In genomic region chr2:80038642-80039445, GRCm38 (mm10) we compare ENCODE assay signal across 8 mouse cellular contexts.
DNase-seq lines count a peak whose midpoint lies in the region; ATAC-seq lines count a peak whose summit lies in the region.

No protein-coding gene starts in this region.

- 0 out of 2 replicates have a peak overlapping the region, but pooled peaks have one; percentile 4 for H3K4me3 ChIP-seq in embryonic facial prominence, embryonic 12.5 days
- no peak overlapping the region for H3K4me3 ChIP-seq in embryonic facial prominence, embryonic 10.5 days
- peak overlapping the region; percentile 15 for H3K4me3 ChIP-seq in limb, embryonic 15.5 days
- H3K4me3 ChIP-seq in stomach, embryonic 14.5 days (ENCODE audit: low read depth, low read length): peak overlapping the region; percentile 45
- H3K4me3 ChIP-seq in forebrain, embryonic 12.5 days (replicated peaks): no peak overlapping the region

- H3K27ac ChIP-seq in embryonic facial prominence, embryonic 12.5 days: peak overlapping the region; percentile 46; the same call in 1 of the 2 replicates
- no peak overlapping the region for H3K27ac ChIP-seq in embryonic facial prominence, embryonic 10.5 days (replicated peaks)
- no peak overlapping the region for H3K27ac ChIP-seq in limb, embryonic 15.5 days
- peak overlapping the region; percentile 91 for H3K27ac ChIP-seq in stomach, embryonic 14.5 days (ENCODE audit: low read length)
- no peak overlapping the region for H3K27ac ChIP-seq in forebrain, embryonic 12.5 days

- no peak for DNase-seq in embryonic facial prominence, embryonic 10.5 days (ENCODE audit: low spot score)
- DNase-seq in heart, postnatal 10 days: peak; percentile 47 to 53
- no peak for DNase-seq in layer of hippocampus, postnatal 36 days
- no peak for DNase-seq in left cerebral cortex, postnatal 36 days (ENCODE audit: low spot score in 2 of 2)

- no peaks in the 10 kb centered on the region for H3K9me3 ChIP-seq in embryonic facial prominence, embryonic 12.5 days
- H3K9me3 ChIP-seq in embryonic facial prominence, embryonic 10.5 days: no peaks in the 10 kb centered on the region
- H3K9me3 ChIP-seq in limb, embryonic 15.5 days: no peaks in the 10 kb centered on the region
- no peaks in the 10 kb centered on the region for H3K9me3 ChIP-seq in stomach, embryonic 14.5 days (ENCODE audit: control insufficient read depth, low read depth, low read length)
- H3K9me3 ChIP-seq in forebrain, embryonic 12.5 days: no peaks in the 10 kb centered on the region

- WGBS in embryonic facial prominence, embryonic 12.5 days: 40% methylated on average over 10 of the region's 10 CpGs
- 62% methylated on average over 10 of the region's 10 CpGs for WGBS in embryonic facial prominence, embryonic 10.5 days
- WGBS in limb, embryonic 15.5 days: 23% methylated on average over 10 of the region's 10 CpGs
- WGBS in stomach, embryonic 14.5 days: 22% methylated on average over 10 of the region's 10 CpGs
- WGBS in forebrain, embryonic 12.5 days: 68% methylated on average over 10 of the region's 10 CpGs

- H3K27me3 ChIP-seq in embryonic facial prominence, embryonic 12.5 days: no peaks in the 10 kb centered on the region
- H3K27me3 ChIP-seq in embryonic facial prominence, embryonic 10.5 days (replicated peaks; ENCODE audit: low read depth, poor library complexity, severe bottlenecking): no peaks in the 10 kb centered on the region
- no peaks in the 10 kb centered on the region for H3K27me3 ChIP-seq in limb, embryonic 15.5 days
- no peaks in the 10 kb centered on the region for H3K27me3 ChIP-seq in stomach, embryonic 14.5 days (ENCODE audit: control insufficient read depth, insufficient read depth, low read length)
- no peaks in the 10 kb centered on the region for H3K27me3 ChIP-seq in forebrain, embryonic 12.5 days

- 0 out of 2 replicates have a peak, but pooled peaks have one; percentile 22 for ATAC-seq in embryonic facial prominence, embryonic 12.5 days (ENCODE audit: insufficient number of reproducible peaks, insufficient read depth, low FRiP score, low TSS enrichment)
- no peak for ATAC-seq in limb, embryonic 15.5 days (ENCODE audit: insufficient number of reproducible peaks, low FRiP score, low TSS enrichment, low read depth)
- ATAC-seq in stomach, embryonic 14.5 days (ENCODE audit: insufficient number of reproducible peaks, insufficient read depth, low FRiP score, low read depth): peak; percentile 89
- ATAC-seq in forebrain, embryonic 12.5 days (ENCODE audit: low FRiP score): no peak

- H3K4me1 ChIP-seq in embryonic facial prominence, embryonic 12.5 days: peaks cover 9% of the 10 kb centered on the region
- peaks cover 2% of the 10 kb centered on the region; the same call in 1 of the 2 replicates for H3K4me1 ChIP-seq in embryonic facial prominence, embryonic 10.5 days
- peaks cover 5% of the 10 kb centered on the region; the same call in 1 of the 2 replicates for H3K4me1 ChIP-seq in limb, embryonic 15.5 days
- no peaks in the 10 kb centered on the region for H3K4me1 ChIP-seq in stomach, embryonic 14.5 days (ENCODE audit: control insufficient read depth, insufficient read depth, low read length)
- no peaks in the 10 kb centered on the region for H3K4me1 ChIP-seq in forebrain, embryonic 12.5 days

- no peak overlapping the region for H3K9ac ChIP-seq in embryonic facial prominence, embryonic 12.5 days
- H3K9ac ChIP-seq in limb, embryonic 15.5 days: no peak overlapping the region
- H3K9ac ChIP-seq in stomach, embryonic 14.5 days (replicated peaks; ENCODE audit: low read depth, low read length): peak overlapping the region; percentile 33
- no peak overlapping the region for H3K9ac ChIP-seq in forebrain, embryonic 12.5 days

- intact Hi-C loops in heart, postnatal 10 days (cut with DNase I): no loop called here
- intact Hi-C loops in left cerebral cortex, postnatal 36 days (cut with DNase I): no loop called here

- no peaks in the 10 kb centered on the region for H3K36me3 ChIP-seq in embryonic facial prominence, embryonic 12.5 days
- no peaks in the 10 kb centered on the region for H3K36me3 ChIP-seq in embryonic facial prominence, embryonic 10.5 days (replicated peaks)
- no peaks in the 10 kb centered on the region for H3K36me3 ChIP-seq in limb, embryonic 15.5 days
- no peaks in the 10 kb centered on the region for H3K36me3 ChIP-seq in stomach, embryonic 14.5 days (ENCODE audit: control insufficient read depth, insufficient read depth, low read length)
- no peaks in the 10 kb centered on the region for H3K36me3 ChIP-seq in forebrain, embryonic 12.5 days (replicated peaks)

- peak overlapping the region; percentile 26 for H3K4me2 ChIP-seq in embryonic facial prominence, embryonic 12.5 days (replicated peaks)
- H3K4me2 ChIP-seq in limb, embryonic 15.5 days: peak overlapping the region; percentile 28
- H3K4me2 ChIP-seq in stomach, embryonic 14.5 days (replicated peaks; ENCODE audit: low read depth, low read length): peak overlapping the region; percentile 53
- H3K4me2 ChIP-seq in forebrain, embryonic 12.5 days: no peak overlapping the region

Comparison
In these comparisons a context has a peak if more than half of its experiments do, and no peak if none do; other contexts are left out.
1. H3K27ac ChIP-seq: peak in embryonic facial prominence, embryonic 12.5 days (single experiment) and stomach, embryonic 14.5 days (single experiment); none in embryonic facial prominence, embryonic 10.5 days (single experiment), limb, embryonic 15.5 days (single experiment) and forebrain, embryonic 12.5 days (single experiment).
2. H3K4me3 ChIP-seq: peak in embryonic facial prominence, embryonic 12.5 days (single experiment), limb, embryonic 15.5 days (single experiment) and stomach, embryonic 14.5 days (single experiment); none in embryonic facial prominence, embryonic 10.5 days (single experiment) and forebrain, embryonic 12.5 days (single experiment).
3. ATAC-seq: peak in embryonic facial prominence, embryonic 12.5 days (single experiment) and stomach, embryonic 14.5 days (single experiment); none in limb, embryonic 15.5 days (single experiment) and forebrain, embryonic 12.5 days (single experiment).
4. DNase-seq: peak in heart, postnatal 10 days (2 of 2); none in embryonic facial prominence, embryonic 10.5 days (single experiment), layer of hippocampus, postnatal 36 days (0 of 2) and left cerebral cortex, postnatal 36 days (0 of 2).